Mouse (Mus musculus) MEL-GATA-1-ER (cell line): ENCODE measurements at regions not wholly inside any gene's neighbourhood (a gene's known extent, or its start where the extent isn't known, plus 50 kb on each side); places are given as distances from the start of the nearest gene placed in this dataset.

ENCODE experiments used
- DNase-seq: peaks from one replicate; pipeline ENCODE4 v3.0.0-alpha.2; 2012; ENCODE audit warnings: low read depth; ENCODE audit errors: extremely low read depth

- DNase-seq = no peak
These were observed 1039.5 kb upstream of the Adcyap1 start for GRCm38 (mm10) chr17:92159325-92159724.

GRCm38 (mm10) chr17:92185740-92186139 lies 1013.1 kb upstream of the Adcyap1 start:
- no peak for DNase-seq

GRCm38 (mm10) chr17:92210730-92211129 lies 988.1 kb upstream of the Adcyap1 start:
- DNase-seq = peak; percentile 33

GRCm38 (mm10) chr17:92216464-92216863 lies 982.4 kb upstream of the Adcyap1 start:
- DNase-seq = no peak
